Mouse (Mus musculus) brain, adult 2 months (tissue): ENCODE results near the gene Ppp1r2.

Source experiments
- DNase-seq: peaks from one replicate; pipeline ENCODE4 v3.0.0; 2011; ENCODE audit warnings: low read depth, low spot score

Gene Ppp1r2

GRCm38 (mm10) chr16:31234808-31235456 lies 40.1 kb downstream of the Ppp1r2 start:
- DNase-seq = no peak

DNA sequence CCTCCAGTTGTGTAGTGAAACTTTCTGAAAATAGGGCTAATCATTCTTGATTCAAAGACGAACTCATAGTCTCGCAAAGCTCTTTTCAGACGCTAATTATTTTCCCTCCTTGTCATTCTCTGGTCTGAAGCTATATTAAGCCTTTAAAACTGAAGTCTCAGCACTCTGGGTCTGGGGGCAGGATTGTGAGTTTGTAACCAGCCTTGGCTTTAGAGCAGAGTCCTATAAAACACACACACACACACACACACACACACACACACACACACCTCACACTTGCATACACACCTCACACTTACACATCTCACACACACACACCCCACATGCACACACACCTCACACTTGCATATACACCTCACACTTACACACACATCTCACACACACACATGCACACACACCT lies 40.7 kb downstream of the Ppp1r2 start:
- DNase-seq = no peak

- peak; percentile 87 for DNase-seq
Measured at GRCm38 (mm10) chr16:31233541-31234339, 41.3 kb downstream of the Ppp1r2 start.

DNA sequence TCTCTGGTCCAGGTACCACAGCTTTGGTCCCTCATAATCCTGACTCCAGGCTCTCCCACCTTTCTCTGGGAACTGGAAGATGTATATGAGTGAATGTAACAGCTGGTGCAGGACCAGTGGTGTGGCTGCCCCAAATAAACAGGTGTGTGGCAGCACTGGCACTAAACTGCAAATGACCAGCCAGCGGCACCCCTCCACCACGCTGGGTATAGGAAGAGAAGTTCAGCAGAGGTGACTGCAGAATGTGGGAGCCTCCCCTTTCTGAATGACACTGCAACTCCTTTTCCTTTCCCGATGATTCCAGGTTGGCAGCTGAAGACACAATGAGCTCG lies 41.9 kb downstream of the Ppp1r2 start:
- no peak for DNase-seq

DNA sequence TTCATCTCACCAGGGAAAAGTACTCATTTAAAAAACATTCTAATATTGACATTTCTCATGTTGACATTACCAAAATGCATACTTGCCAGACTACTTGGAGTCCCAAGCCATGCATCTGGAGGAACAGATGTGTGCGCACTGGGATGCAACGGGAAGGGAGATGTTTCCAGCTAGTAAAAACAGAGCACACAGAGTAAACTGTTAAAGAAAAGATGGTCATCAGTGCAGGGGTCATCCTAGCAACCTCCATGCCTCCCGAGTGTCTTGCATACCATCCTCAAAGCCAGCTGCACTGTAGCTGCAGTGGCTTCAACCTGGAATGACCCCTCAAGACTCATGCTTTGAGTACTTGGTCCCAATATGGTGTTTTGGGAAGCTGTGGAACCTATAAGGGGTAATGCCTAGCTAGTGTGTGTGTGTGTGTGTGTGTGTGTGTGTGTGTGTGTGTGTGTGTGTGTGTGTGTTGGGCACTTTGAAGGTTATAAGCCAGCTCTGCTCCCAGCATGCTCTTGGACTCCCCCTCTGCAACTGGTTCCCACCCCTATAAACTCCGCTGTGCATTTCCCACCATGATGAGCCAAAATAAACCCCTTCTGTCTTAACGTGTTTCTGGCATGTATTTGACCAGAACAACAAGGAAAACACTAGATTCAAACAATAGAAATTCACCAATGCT lies 42.4 kb downstream of the Ppp1r2 start:
- DNase-seq = no peak

GRCm38 (mm10) chr16:31231591-31231990 lies 43.5 kb downstream of the Ppp1r2 start:
- DNase-seq = no peak

GRCm38 (mm10) chr16:31227746-31228145 lies 47.3 kb downstream of the Ppp1r2 start:
- DNase-seq = no peak

GRCm38 (mm10) chr16:31215271-31215670 lies 59.8 kb downstream of the Ppp1r2 start:
- no peak for DNase-seq

DNA sequence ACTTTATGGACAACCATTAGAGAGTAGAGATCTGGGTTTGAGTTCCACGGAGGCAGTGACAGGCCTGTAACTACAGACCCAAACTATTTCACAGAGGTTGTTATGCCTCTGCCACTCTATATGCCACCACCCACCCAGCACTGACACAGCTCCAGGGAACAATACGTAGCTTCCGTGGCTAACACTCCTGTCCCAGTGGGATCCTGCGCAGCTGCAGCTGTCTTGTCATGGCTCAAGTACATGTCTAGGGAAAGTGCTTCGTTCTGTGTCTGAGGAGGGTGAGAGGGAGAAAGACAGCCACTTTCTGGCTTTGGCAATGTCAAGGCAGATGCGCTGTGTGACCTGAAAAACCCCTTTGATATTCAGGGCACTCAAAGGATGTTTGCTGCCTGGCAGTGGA lies 61.6 kb downstream of the Ppp1r2 start:
- DNase-seq = no peak

DNA sequence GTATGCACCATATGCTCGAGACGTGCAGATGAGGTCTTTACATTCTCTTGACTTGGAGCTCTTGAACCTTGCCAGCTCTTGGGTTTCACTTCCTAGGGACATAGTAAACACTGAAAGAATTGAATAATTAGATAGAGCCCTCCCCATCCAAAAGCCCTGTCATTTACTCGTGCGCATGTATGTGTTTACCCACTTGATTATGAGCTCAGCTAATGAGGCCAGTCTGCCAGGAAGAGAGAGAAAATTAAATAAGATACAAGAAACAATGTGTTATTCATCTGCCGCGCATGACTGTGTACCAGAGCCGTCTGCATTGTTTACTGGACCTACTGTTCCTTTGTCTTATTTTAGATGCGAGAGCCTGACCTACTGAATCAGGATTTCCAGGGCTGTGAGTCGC lies 63.6 kb downstream of the Ppp1r2 start:
- no peak for DNase-seq

- DNase-seq = no peak
Measured at GRCm38 (mm10) chr16:31210453-31210852, 64.6 kb downstream of the Ppp1r2 start.

DNA sequence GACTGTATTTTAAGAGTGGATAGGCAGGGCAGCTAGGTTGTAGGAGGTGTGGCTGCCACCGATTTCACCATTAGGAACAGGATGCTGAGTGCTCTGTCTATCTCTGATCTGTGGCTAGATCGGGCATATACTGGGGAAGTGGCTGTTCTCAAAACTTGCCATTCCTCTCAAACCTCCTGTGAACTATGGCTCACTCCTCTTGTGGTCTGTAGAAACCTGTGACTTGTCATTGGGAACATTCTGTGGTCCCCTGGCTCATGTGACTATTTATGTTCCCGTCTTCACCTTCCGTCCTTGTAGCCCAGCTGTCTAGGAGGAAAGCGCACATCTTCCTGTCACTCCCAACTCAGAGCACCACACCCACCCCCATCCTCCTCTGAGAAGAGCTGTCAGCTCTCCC lies 65.2 kb downstream of the Ppp1r2 start:
- no peak for DNase-seq

- no peak for DNase-seq
Measured at GRCm38 (mm10) chr16:31205726-31206125, 69.4 kb downstream of the Ppp1r2 start.

GRCm38 (mm10) chr16:31205187-31205586 lies 69.9 kb downstream of the Ppp1r2 start:
- DNase-seq = no peak

GRCm38 (mm10) chr16:31204216-31204615 lies 70.9 kb downstream of the Ppp1r2 start:
- DNase-seq = peak; percentile 83

GRCm38 (mm10) chr16:31201704-31202103 lies 73.4 kb downstream of the Ppp1r2 start:
- no peak for DNase-seq
